Mouse (Mus musculus) lung, postnatal 0 days (tissue): ENCODE data around the gene Mpped1.

Experiments
- CTCF ChIP-seq: IDR thresholded peaks from 2 replicates; pipeline ENCODE4 v1.5.1; 2016; ENCODE audit warnings: antibody characterized with exemption, mild to moderate bottlenecking
- EP300 ChIP-seq: IDR thresholded peaks from 2 replicates; pipeline ENCODE4 v1.6.1; 2016; ENCODE audit warnings: antibody characterized with exemption, mild to moderate bottlenecking, control low read depth

- no peak for TF ChIP-seq CTCF
- no peak for TF ChIP-seq EP300
Observed at GRCm38 (mm10) chr15:83777476-83777875, 1.8 kb upstream of the Mpped1 start.
